Mouse (Mus musculus) gastrocnemius, postnatal 4 days (tissue): Measurements from ENCODE around the gene Gm42791. TPM values are rescaled to one million over a fixed set of nuclear protein-coding genes. Genes with fewer than 3 reads are reported as not detected.
A peak's percentile ranks its signal among the peaks of the same experiment; 100 is the strongest.

Experiments used
- DNase-seq, 2 experiments: peaks; one replicate each; pipeline ENCODE4 v3.0.0; 2021 to 2022; ENCODE audit warnings: low spot score in 2 of 2, mixed read lengths in 2 of 2
- total RNA-seq, 2 experiments: library from RNA; stranded (reverse); gene quantifications; 2 replicates each; pipeline ENCODE4 v1.2.3; 2021

The Gm42791 gene
- total RNA-seq, 2 experiments from 2014 or later = 1.5 to 3.6 TPM

GRCm38 (mm10) chr5:148978458-148979165, 16.3 kb downstream of the Gm42791 start:
- DNase-seq = no peak

- DNase-seq = no peak
Observed at GRCm38 (mm10) chr5:148977698-148978457, 17.1 kb downstream of the Gm42791 start.

- no peak for DNase-seq
Observed at GRCm38 (mm10) chr5:148976876-148977275, 18.1 kb downstream of the Gm42791 start.

GRCm38 (mm10) chr5:148975035-148975434, 19.9 kb downstream of the Gm42791 start:
- no peak for DNase-seq

- DNase-seq = no peak
Observed at GRCm38 (mm10) chr5:148973019-148973668, 21.8 kb downstream of the Gm42791 start.

- no peak for DNase-seq
Observed at GRCm38 (mm10) chr5:148972167-148972566, 22.8 kb downstream of the Gm42791 start.

- peak in 1 of 2 experiments; percentile 38 for DNase-seq
Observed at GRCm38 (mm10) chr5:148969648-148970047, 25.3 kb downstream of the Gm42791 start.

GRCm38 (mm10) chr5:148968958-148969576, 25.9 kb downstream of the Gm42791 start:
- DNase-seq = no peak

- DNase-seq = no peak
Observed at GRCm38 (mm10) chr5:148968179-148968578, 26.8 kb downstream of the Gm42791 start.

- DNase-seq = no peak
Observed at GRCm38 (mm10) chr5:148966395-148966794, 28.6 kb downstream of the Gm42791 start.

GRCm38 (mm10) chr5:148965691-148966333, 29.1 kb downstream of the Gm42791 start:
- DNase-seq = peak in 1 of 2 experiments; percentile 69

- no peak for DNase-seq
Observed at GRCm38 (mm10) chr5:148965089-148965591, 29.8 kb downstream of the Gm42791 start.

GRCm38 (mm10) chr5:148964251-148964650, 30.7 kb downstream of the Gm42791 start:
- DNase-seq = no peak

- no peak for DNase-seq
Observed at GRCm38 (mm10) chr5:148960211-148960610, 34.7 kb downstream of the Gm42791 start.

- DNase-seq = peak in 1 of 2 experiments; percentile 49
Observed at GRCm38 (mm10) chr5:148959068-148959990, 35.6 kb downstream of the Gm42791 start.

GRCm38 (mm10) chr5:148958355-148958754, 36.6 kb downstream of the Gm42791 start:
- DNase-seq = no peak

GRCm38 (mm10) chr5:148956898-148957535, 37.9 kb downstream of the Gm42791 start:
- no peak for DNase-seq

- no peak for DNase-seq
Observed at GRCm38 (mm10) chr5:148956091-148956490, 38.9 kb downstream of the Gm42791 start.

GRCm38 (mm10) chr5:148955575-148955974, 39.4 kb downstream of the Gm42791 start:
- DNase-seq = no peak
